Mouse (Mus musculus) kidney, embryonic 16.5 days (tissue): ENCODE measurements around the gene Gm20388. TPM values are rescaled to one million over a fixed set of nuclear protein-coding genes. Genes with fewer than 3 reads are reported as not detected.

Source experiments
- ATAC-seq: fragments of 200-750 bp; cut with Nextera tagmentation; 2 replicates; pipeline ENCODE4 v1.8.0; 2017; ENCODE audit warnings: moderate TSS enrichment; ENCODE audit not compliant: low FRiP score, low TSS enrichment
- H3K27ac ChIP-seq: fragments of 300-500 bp; sonication (generic); 2 replicates; pipeline ENCODE4 v1.5.1; 2014; ENCODE audit warnings: low read length
- H3K27me3 ChIP-seq: fragments of 300-500 bp; sonication (generic); 2 replicates; pipeline ENCODE4 v1.6.1; 2014; ENCODE audit warnings: low read length, control low read depth, mixed read lengths; ENCODE audit not compliant: insufficient read depth
- H3K36me3 ChIP-seq: fragments of 300-500 bp; sonication (generic); 2 replicates; pipeline ENCODE4 v1.6.1; 2014; ENCODE audit warnings: low read length, control low read depth, mixed read lengths; ENCODE audit not compliant: insufficient read depth
- H3K4me1 ChIP-seq: fragments of 300-500 bp; sonication (generic); 2 replicates; pipeline ENCODE4 v1.6.1; 2014; ENCODE audit warnings: low read length, control low read depth, mixed read lengths; ENCODE audit not compliant: insufficient read depth
- H3K4me2 ChIP-seq: fragments of 300-500 bp; sonication (generic); replicated peaks from 2 replicates; pipeline ENCODE4 v1.6.1; 2014; ENCODE audit warnings: low read depth, low read length
- H3K4me3 ChIP-seq: fragments of 300-500 bp; sonication (generic); 2 replicates; pipeline ENCODE4 v1.5.1; 2014; ENCODE audit warnings: mild to moderate bottlenecking, low read length
- H3K9ac ChIP-seq: fragments of 300-500 bp; sonication (generic); replicated peaks from 2 replicates; pipeline ENCODE4 v1.6.1; 2014; ENCODE audit warnings: low read length
- H3K9me3 ChIP-seq: fragments of 300-500 bp; sonication (generic); 2 replicates; pipeline ENCODE4 v1.6.1; 2016; ENCODE audit warnings: low read length, control low read depth
- WGBS: fragments of 180-500 bp; shearing (Covaris S2); extraction: QIAGEN DNeasy Blood & Tissue Kit; methylation state at CpG from one replicate; pipeline ENCODE4 v1.1.7; 2014; 5-methylcytosine and 5-hydroxymethylcytosine counted together
- polyA plus RNA-seq: library from polyadenylated mRNA; unstranded; fragments of >200 nt; fragmentation: Nextera tagmentation; extraction: Ambion mirVana; gene quantifications from 2 replicates; pipeline ENCODE4 v1.2.1, GENCODE M21; 2015

The Gm20388 gene
- polyA plus RNA-seq, 1 experiment from 2014 or later, result 7.7 TPM

DNA sequence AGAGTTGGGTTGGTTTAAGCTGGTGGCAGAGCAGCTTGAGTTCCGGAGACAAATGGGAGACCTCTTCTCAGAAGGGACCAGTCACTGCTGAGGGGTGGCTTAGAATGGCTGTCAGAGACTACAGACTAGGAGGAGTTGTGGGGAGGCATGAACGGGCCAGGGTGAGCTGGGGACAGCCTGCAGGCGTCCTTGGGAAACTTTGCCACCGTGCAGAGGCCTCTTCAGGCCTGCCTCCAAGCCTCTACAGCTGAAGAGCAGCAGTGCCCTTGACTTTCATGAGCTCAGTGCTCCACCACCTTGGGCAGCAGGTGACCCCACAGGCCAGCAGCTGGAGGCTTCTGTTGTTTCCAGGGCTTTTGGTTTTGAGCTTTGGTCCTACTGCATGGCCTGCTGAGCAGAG lies 2088.0 kb downstream of the Gm20388 start:
- Histone ChIP-seq H3K27ac (no peak overlapping the region), H3K27me3 (no peaks in the 10 kb centered on the region), H3K4me3 (no peak overlapping the region), H3K9ac (no peak overlapping the region), H3K9me3 (no peaks in the 10 kb centered on the region), H3K36me3 (peaks cover 57% of the 10 kb centered on the region), H3K4me2 (no peak overlapping the region), H3K4me1 (no peaks in the 10 kb centered on the region)
- 91% methylated on average over 4 of the region's 4 CpGs for WGBS
- no peak for ATAC-seq

DNA sequence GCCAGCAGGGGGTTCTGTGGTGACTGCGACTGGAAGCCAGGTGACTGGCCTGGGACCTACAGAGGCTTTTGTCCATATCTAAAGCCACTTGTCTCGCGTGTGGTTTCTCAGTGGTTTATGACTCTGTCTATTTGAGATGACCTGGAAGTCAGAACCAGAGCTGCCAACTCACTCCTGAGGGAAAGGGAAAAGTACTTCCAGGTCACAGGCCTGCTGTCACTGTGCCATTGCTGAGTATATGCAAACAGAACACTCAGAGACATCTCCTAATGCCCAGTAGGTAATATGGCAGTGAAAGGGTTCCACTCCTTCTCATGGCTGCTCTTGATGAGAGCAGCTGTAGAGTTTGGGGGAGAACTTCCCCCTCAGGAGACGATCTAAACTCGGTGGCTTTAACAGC lies 2088.6 kb downstream of the Gm20388 start:
- no peak overlapping the region for H3K4me3 ChIP-seq
- H3K27me3 ChIP-seq, result no peaks in the 10 kb centered on the region
- H3K4me1 ChIP-seq, result no peaks in the 10 kb centered on the region
- H3K9ac ChIP-seq, result no peak overlapping the region
- no peak overlapping the region for H3K27ac ChIP-seq
- H3K9me3 ChIP-seq, result no peaks in the 10 kb centered on the region
- H3K36me3 ChIP-seq, result peaks cover 59% of the 10 kb centered on the region
- no peak for ATAC-seq
- WGBS, result 87% methylated on average over 5 of the region's 5 CpGs
- H3K4me2 ChIP-seq, result no peak overlapping the region

DNA sequence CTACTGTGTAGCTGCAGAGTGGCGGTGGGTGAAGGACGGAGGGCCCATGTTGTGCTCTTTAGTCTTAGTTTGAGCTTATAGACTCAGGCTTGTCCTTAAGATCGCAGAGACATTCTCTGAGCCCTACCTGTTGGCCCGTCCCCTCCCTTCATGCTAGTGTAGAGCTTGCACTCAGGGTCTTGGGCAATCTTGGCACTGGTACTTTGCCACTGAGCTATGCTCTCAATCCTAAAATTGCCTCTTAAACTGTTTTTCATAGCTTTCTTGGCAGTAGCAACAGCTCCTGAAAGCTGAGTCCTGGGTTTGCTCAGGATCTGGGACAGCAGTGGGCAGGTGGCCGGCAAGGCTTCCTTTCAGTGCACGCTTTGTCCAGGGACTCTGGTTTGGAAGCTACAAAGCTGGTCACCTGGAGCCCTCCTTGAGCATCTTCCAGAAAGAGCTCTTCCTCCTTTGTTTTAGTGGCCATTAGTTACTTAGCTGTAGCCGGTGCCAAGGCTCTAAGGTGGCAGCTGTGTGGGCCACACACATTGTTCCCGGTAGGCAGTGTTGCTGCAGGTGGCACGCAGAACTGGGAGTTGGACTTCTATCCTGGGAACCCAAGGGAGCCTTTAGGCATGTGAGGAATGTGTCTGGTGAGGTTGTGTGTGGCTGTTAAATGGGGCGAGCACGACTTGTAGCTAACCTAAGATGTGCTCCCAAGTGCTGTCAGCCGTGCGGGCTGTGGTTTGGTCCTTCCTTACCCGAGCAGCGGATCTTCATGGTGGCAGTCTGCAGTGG lies 2090.9 kb downstream of the Gm20388 start:
- no peaks in the 10 kb centered on the region for H3K27me3 ChIP-seq
- ATAC-seq, result no peak
- no peak overlapping the region for H3K4me3 ChIP-seq
- no peaks in the 10 kb centered on the region for H3K4me1 ChIP-seq
- H3K27ac ChIP-seq, result no peak overlapping the region
- no peak overlapping the region for H3K9ac ChIP-seq
- H3K36me3 ChIP-seq, result peaks cover 62% of the 10 kb centered on the region
- no peak overlapping the region for H3K4me2 ChIP-seq
- 89% methylated on average over 15 of the region's 15 CpGs for WGBS
- H3K9me3 ChIP-seq, result no peaks in the 10 kb centered on the region

DNA sequence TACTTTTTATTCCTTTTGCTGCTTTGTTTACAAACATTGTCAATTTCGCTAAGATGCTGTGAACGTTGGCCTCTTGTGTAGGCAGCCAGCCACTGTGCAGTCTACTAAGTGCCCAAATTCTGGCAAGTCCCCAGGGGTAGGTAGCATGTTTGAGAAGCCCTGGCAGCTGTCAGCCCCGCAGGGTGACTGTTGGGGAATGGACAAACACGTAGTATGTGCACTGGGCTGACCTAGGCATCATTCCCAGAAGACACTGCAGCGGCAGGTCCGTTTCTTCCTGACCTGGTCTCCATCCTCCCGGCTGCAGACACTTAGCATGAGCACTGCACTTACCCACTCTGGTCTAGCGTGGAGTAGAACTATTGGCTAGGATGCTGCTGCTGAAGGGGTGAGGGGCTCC lies 2093.0 kb downstream of the Gm20388 start:
- Histone ChIP-seq H3K9me3 (no peaks in the 10 kb centered on the region), H3K4me3 (no peak overlapping the region), H3K27ac (no peak overlapping the region), H3K27me3 (no peaks in the 10 kb centered on the region), H3K36me3 (peaks cover 57% of the 10 kb centered on the region), H3K4me1 (no peaks in the 10 kb centered on the region), H3K4me2 (no peak overlapping the region), H3K9ac (no peak overlapping the region)
- 87% methylated on average over 8 of the region's 8 CpGs for WGBS
- no peak for ATAC-seq

DNA sequence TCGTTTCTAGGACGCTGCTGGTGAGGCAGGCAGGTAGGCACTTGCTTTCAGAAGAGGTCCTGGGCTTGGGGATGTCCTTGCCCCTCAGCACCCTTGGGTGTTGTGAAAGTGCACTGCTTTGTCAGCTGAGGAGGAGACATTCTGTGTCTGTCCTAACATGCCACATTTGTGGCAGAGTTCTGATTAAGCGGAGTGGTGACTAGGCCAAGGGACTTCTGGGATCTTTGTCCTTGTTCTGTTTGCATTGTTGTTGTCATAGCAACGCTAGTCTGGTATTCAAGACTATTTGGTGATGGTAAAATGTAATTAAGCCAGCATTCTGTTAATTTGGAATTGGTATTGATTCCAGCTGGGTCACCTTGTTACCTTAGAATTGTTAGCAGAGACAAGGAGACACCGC lies 2093.5 kb downstream of the Gm20388 start:
- Histone ChIP-seq H3K4me3 (no peak overlapping the region), H3K9ac (no peak overlapping the region), H3K27ac (no peak overlapping the region), H3K36me3 (peaks cover 54% of the 10 kb centered on the region), H3K9me3 (no peaks in the 10 kb centered on the region), H3K4me2 (no peak overlapping the region), H3K27me3 (no peaks in the 10 kb centered on the region), H3K4me1 (no peaks in the 10 kb centered on the region)
- WGBS, result 91% methylated on average over 5 of the region's 5 CpGs
- no peak for ATAC-seq

DNA sequence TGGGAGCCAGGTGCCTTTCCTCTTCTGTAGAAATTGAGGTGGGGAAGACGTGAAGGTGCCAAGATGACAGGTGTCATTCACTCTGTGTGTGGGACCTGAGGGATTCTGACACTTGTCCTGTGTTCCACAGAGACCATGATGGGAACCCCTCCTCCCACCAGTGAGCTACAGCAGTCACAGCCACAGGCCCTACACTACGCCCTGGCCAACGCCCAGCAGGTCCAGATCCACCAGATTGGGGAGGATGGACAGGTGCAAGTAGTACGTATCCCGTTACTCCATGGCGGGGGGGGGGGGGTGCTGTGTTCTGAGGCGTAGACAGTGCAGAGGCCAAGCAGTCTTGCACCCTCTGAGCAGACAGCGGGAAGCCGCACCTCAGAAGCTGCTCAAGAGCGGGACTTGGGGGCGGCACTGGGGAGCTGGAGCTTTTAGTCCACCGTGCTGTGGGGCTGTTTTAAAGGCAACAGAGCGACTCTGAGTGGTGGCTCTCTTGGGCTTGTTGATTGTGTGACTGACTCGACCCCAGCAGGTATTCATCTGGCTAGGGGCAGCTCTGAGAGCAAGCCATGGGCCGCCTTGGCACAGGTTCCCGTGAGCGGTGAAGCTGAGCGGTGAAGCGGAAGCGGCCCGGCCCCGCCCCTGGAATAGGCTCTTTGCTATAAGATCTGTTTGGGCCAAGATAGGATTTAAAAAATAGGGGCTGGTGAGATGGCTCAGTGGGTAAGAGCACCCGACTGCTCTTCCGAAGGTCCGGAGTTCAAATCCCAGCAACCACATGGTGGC lies 2095.0 kb downstream of the Gm20388 start:
- H3K9ac ChIP-seq, result no peak overlapping the region
- no peaks in the 10 kb centered on the region for H3K9me3 ChIP-seq
- H3K27ac ChIP-seq, result no peak overlapping the region
- 74% methylated on average over 25 of the region's 25 CpGs for WGBS
- no peak overlapping the region for H3K4me3 ChIP-seq
- H3K36me3 ChIP-seq, result peaks cover 52% of the 10 kb centered on the region
- no peak for ATAC-seq
- no peak overlapping the region for H3K4me2 ChIP-seq
- H3K4me1 ChIP-seq, result no peaks in the 10 kb centered on the region
- H3K27me3 ChIP-seq, result no peaks in the 10 kb centered on the region

DNA sequence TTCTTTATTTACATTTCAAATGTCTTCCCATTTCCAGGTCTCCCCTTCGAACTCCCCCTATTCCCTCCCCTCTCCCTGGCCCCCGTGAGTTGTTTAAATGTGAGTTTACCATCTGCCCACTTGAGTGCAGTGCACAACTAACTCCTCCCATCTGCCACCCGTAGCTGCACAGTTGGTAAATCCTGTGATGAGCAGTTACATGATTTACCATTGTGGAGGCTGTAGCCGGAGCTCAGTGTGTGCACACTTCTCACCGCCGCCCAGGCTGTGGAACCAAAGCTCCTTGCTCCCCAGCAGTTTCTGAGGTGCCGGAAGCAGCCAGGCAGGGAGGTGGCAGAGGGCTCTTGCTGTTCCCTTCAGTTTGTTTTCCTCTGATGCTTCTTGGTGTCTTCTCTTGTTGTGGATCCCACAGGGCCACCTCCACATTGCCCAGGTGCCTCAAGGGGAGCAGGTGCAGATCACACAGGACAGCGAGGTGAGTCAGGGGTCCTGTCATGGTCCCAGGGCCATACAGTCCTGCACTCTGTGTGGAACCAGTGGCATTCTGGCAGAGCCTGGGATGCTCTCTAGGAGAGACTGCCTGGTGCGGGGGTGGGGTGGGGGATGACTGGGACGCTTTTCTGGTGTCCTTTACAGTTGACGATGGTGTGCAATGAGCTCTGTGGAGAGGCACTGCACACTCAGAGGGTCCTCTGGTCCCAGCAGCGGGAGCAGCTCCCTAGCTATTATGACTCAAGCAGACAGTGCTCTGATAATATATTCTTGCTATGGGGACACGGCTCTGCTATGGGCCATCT lies 2096.2 kb downstream of the Gm20388 start:
- H3K27me3 ChIP-seq, result no peaks in the 10 kb centered on the region
- H3K4me3 ChIP-seq, result no peak overlapping the region
- H3K36me3 ChIP-seq, result peaks cover 41% of the 10 kb centered on the region
- 80% methylated on average over 13 of the region's 13 CpGs for WGBS
- H3K9ac ChIP-seq, result no peak overlapping the region
- H3K27ac ChIP-seq, result no peak overlapping the region
- no peak for ATAC-seq
- no peaks in the 10 kb centered on the region for H3K4me1 ChIP-seq
- no peak overlapping the region for H3K4me2 ChIP-seq
- H3K9me3 ChIP-seq, result no peaks in the 10 kb centered on the region

DNA sequence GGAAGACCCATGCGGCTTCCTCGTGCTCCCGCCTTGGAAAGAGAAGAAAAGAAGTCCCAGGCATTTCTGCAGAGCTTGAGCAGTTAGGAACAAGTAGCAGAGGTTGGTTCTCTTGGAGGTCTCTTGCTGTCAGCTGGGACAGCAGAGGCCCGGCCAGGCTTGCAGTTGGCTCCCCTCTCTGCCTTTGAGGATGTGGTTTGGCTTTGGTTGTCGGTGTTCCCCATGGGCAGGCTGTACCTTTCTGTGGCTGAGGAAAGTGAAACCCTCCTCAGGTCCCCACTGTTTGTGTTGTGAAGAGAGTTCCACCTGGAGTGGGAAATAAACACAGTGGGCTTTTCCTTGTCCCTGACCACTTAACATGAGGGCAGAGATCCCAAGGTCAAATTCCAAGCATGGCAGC lies 2097.8 kb downstream of the Gm20388 start:
- Histone ChIP-seq H3K4me2 (no peak overlapping the region), H3K36me3 (peaks cover 31% of the 10 kb centered on the region), H3K27me3 (no peaks in the 10 kb centered on the region), H3K4me1 (no peaks in the 10 kb centered on the region), H3K27ac (no peak overlapping the region), H3K9me3 (no peaks in the 10 kb centered on the region), H3K4me3 (no peak overlapping the region), H3K9ac (no peak overlapping the region)
- ATAC-seq, result no peak
- 94% methylated on average over 5 of the region's 5 CpGs for WGBS

DNA sequence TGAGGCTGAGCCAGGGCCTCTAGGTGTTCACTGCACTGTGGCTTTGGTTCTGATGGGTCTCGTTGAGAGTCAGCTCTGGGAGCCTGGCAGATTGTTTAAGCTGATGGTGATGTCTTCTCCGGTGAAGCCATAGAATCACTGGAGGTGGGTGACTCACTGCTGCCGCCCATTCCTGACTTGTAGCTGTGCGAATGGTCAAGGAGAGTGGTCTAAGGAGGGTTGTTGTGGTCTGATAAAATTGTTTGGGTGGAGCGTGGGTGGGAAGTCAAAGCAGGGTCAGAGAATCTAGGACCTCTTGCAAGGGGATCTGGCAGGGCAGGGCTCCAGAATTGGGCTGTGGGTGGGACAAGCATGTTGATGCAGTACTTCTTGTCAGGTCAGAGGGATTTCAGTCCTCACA lies 2100.0 kb downstream of the Gm20388 start:
- ATAC-seq, result no peak
- peaks cover 29% of the 10 kb centered on the region for H3K36me3 ChIP-seq
- 82% methylated on average over 5 of the region's 5 CpGs for WGBS

More for the DNA sequence above, 2100.0 kb downstream of the Gm20388 start:
- Histone ChIP-seq H3K4me2 (no peak overlapping the region), H3K4me3 (no peak overlapping the region), H3K27ac (no peak overlapping the region), H3K9ac (no peak overlapping the region), H3K9me3 (no peaks in the 10 kb centered on the region), H3K27me3 (no peaks in the 10 kb centered on the region), H3K4me1 (no peaks in the 10 kb centered on the region)
